Mouse (Mus musculus) forebrain, embryonic 16.5 days (tissue): ENCODE data around the gene Amy2a2. TPM values are rescaled to one million over a fixed set of nuclear protein-coding genes. Genes with fewer than 3 reads are reported as not detected.
"Not testable (repeated sequence)": the region's sequence is repeated elsewhere in the genome, so short reads cannot be mapped to it uniquely, and the experiment has no call there.

Experiments
- ATAC-seq: fragments of 200-750 bp; cut with Nextera tagmentation; 2 replicates; pipeline ENCODE4 v1.8.0; 2017; ENCODE audit warnings: mild to moderate bottlenecking, moderate library complexity
- H3K27ac ChIP-seq: fragments of 300-500 bp; sonication (generic); 2 replicates; pipeline ENCODE4 v1.5.1; 2014; ENCODE audit warnings: low read length, control low read depth
- H3K27me3 ChIP-seq: fragments of 300-500 bp; sonication (generic); replicated peaks from 2 replicates; pipeline ENCODE4 v1.6.1; 2014; ENCODE audit warnings: low read length; ENCODE audit not compliant: control insufficient read depth, insufficient read depth
- H3K36me3 ChIP-seq: fragments of 300-500 bp; sonication (generic); 2 replicates; pipeline ENCODE4 v1.6.1; 2014; ENCODE audit not compliant: control insufficient read depth, insufficient read depth
- H3K4me1 ChIP-seq: fragments of 300-500 bp; sonication (generic); replicated peaks from 2 replicates; pipeline ENCODE4 v1.6.1; 2014; ENCODE audit warnings: low read length; ENCODE audit not compliant: control insufficient read depth, insufficient read depth
- H3K4me2 ChIP-seq: fragments of 300-500 bp; sonication (generic); 2 replicates; pipeline ENCODE4 v1.6.1; 2014; ENCODE audit warnings: mild to moderate bottlenecking, low read length, control low read depth
- H3K4me3 ChIP-seq: fragments of 300-500 bp; sonication (generic); replicated peaks from 2 replicates; pipeline ENCODE4 v1.5.1; 2014; ENCODE audit warnings: mild to moderate bottlenecking, low read length, control low read depth
- H3K9ac ChIP-seq: fragments of 300-500 bp; sonication (generic); replicated peaks from 2 replicates; pipeline ENCODE4 v1.6.1; 2014; ENCODE audit warnings: low read depth, low read length, control low read depth
- H3K9me3 ChIP-seq: fragments of 300-500 bp; sonication (generic); 2 replicates; pipeline ENCODE4 v1.6.1; 2016; ENCODE audit warnings: low read length; ENCODE audit not compliant: control insufficient read depth
- WGBS: fragments of 180-500 bp; shearing (Covaris S2); extraction: QIAGEN DNeasy Blood & Tissue Kit; methylation state at CpG from one replicate; pipeline ENCODE4 v1.1.7; 2014; 5-methylcytosine and 5-hydroxymethylcytosine counted together
- polyA plus RNA-seq: library from polyadenylated mRNA; unstranded; fragments of >200 nt; fragmentation: Nextera tagmentation; extraction: Ambion mirVana; gene quantifications from 2 replicates; pipeline ENCODE4 v1.2.1, GENCODE M21; 2015

Amy2a2 gene
- not detected in 2 replicates for polyA plus RNA-seq

DNA sequence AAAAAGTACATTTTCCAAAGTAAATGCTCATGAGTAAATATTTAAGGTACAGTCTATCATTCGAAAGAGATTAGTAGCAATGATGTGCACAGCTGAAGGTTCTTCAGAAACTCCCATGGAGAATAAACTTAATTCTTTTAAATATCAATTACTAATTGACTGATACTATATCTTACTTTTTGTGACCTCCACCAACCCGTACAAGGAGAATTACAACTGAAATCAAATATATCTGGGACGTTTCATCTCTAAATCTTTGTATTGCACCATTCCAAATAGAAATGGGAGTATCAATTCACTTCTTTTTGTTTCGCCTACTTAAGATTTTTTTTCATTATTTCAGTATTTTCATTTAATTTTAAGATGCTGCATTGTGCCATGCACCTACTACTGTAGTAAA, at the start of gene Amy2a2:
Amy2a2 (minus strand) TSS at position 101 of the 400 bp plus-strand sequence.
- H3K36me3 ChIP-seq, ATAC-seq, H3K4me1 ChIP-seq, H3K27ac ChIP-seq, H3K4me2 ChIP-seq, H3K9me3 ChIP-seq, H3K9ac ChIP-seq, H3K4me3 ChIP-seq, H3K27me3 ChIP-seq: not testable (repeated sequence)
- no CpG with 5 or more reads among the region's 4 CpGs for WGBS

- not testable (repeated sequence) for H3K9ac ChIP-seq, H3K9me3 ChIP-seq, H3K4me2 ChIP-seq, H3K27ac ChIP-seq, H3K27me3 ChIP-seq, H3K36me3 ChIP-seq, ATAC-seq, H3K4me3 ChIP-seq, H3K4me1 ChIP-seq
Measured at GRCm38 (mm10) chr3:113345484-113345883, 11.0 kb downstream of the Amy2a2 start.

GRCm38 (mm10) chr3:113323952-113324351, 32.5 kb downstream of the Amy2a2 start, which contains the start of gene Amy2a3:
Gene Amy2a3, minus strand, starts transcription at chr3:113324052.
- WGBS: no CpG with 5 or more reads among the region's 4 CpGs

DNA sequence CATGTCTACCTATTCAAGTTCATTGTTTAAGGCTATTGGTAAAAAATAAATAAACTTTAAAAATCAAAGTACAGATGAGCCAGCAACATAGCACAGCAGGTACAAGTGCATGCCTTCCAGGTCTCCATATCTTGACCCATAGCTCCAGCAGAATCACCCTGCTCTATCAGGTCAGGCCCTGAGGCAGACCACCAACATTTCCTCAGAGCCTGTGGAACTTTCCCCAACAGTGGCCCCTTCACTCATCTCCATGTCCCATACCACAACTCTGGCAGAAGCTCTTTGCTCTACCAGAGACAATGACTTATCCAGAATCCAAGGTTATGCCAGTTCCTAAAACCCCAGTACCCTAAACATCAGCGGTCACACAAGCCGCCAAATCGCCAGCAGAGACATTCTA, 43.5 kb downstream of the Amy2a2 start:
- not testable (repeated sequence) for ATAC-seq, H3K27me3 ChIP-seq, H3K4me3 ChIP-seq, H3K36me3 ChIP-seq, H3K4me1 ChIP-seq, H3K27ac ChIP-seq, H3K9me3 ChIP-seq, H3K4me2 ChIP-seq, H3K9ac ChIP-seq
- no CpG with 5 or more reads among the region's 3 CpGs for WGBS

More at GRCm38 (mm10) chr3:113323952-113324351, 32.5 kb downstream of the Amy2a2 start, which contains the start of gene Amy2a3:
- H3K4me1 ChIP-seq, H3K27ac ChIP-seq, ATAC-seq, H3K9ac ChIP-seq, H3K27me3 ChIP-seq, H3K9me3 ChIP-seq, H3K4me2 ChIP-seq, H3K36me3 ChIP-seq, H3K4me3 ChIP-seq: not testable (repeated sequence)

Other genes with a start within 250 kb of the Amy2a2 start
- gene Amy2a5, start 97.8 kb downstream of the Amy2a2 start, polyA plus RNA-seq: not detected in 2 replicates
- gene Amy2a4, start 65.2 kb downstream of the Amy2a2 start, polyA plus RNA-seq: not detected in 2 replicates
- not detected in 2 replicates for gene Amy2a3, start 32.6 kb downstream of the Amy2a2 start, polyA plus RNA-seq
- gene Amy2a1, start 175.8 kb upstream of the Amy2a2 start, polyA plus RNA-seq: not detected in 2 replicates